Mouse (Mus musculus) lung, postnatal 0 days (tissue): ENCODE measurements at regions not wholly inside any gene's neighbourhood (a gene's known extent, or its start where the extent isn't known, plus 50 kb on each side); places are given as distances from the start of the nearest gene placed in this dataset.
A peak's percentile ranks its signal among the peaks of the same experiment; 100 is the strongest.

Experiments
- ATAC-seq: fragments of 200-750 bp; cut with Nextera tagmentation; 2 replicates; pipeline ENCODE4 v1.8.0; 2017; ENCODE audit warnings: moderate library complexity
- DNase-seq: peaks from one replicate; pipeline ENCODE4 v3.0.0-alpha.2; 2016; ENCODE audit warnings: low spot score
- H3K27ac ChIP-seq: fragments of 300-500 bp; sonication (generic); 2 replicates; pipeline ENCODE4 v1.5.1; 2014; ENCODE audit warnings: antibody characterized with exemption, mild to moderate bottlenecking, low read length, mixed read lengths
- H3K27me3 ChIP-seq: fragments of 300-500 bp; sonication (generic); replicated peaks from 2 replicates; pipeline ENCODE4 v1.6.1; 2014; ENCODE audit warnings: low read length, mixed read lengths; ENCODE audit not compliant: insufficient read depth
- H3K36me3 ChIP-seq: fragments of 300-500 bp; sonication (generic); 2 replicates; pipeline ENCODE4 v1.6.1; 2014; ENCODE audit warnings: low read length, mixed read lengths; ENCODE audit not compliant: insufficient read depth
- H3K4me1 ChIP-seq: fragments of 300-500 bp; sonication (generic); 2 replicates; pipeline ENCODE4 v1.6.1; 2014; ENCODE audit warnings: antibody characterized with exemption, low read depth, low read length, mixed read lengths; ENCODE audit not compliant: insufficient read depth
- H3K4me2 ChIP-seq: fragments of 300-500 bp; sonication (generic); replicated peaks from 2 replicates; pipeline ENCODE4 v1.6.1; 2014; ENCODE audit warnings: low read depth, mild to moderate bottlenecking, low read length, moderate library complexity, mixed read lengths
- H3K4me3 ChIP-seq: fragments of 300-500 bp; sonication (generic); 2 replicates; pipeline ENCODE4 v1.5.1; 2014; ENCODE audit warnings: low read depth, low read length
- H3K9ac ChIP-seq: fragments of 300-500 bp; sonication (generic); replicated peaks from 2 replicates; pipeline ENCODE4 v1.6.1; 2014; ENCODE audit warnings: low read depth, mild to moderate bottlenecking
- H3K9me3 ChIP-seq: fragments of 300-500 bp; sonication (generic); 2 replicates; pipeline ENCODE4 v1.6.1; 2016; ENCODE audit warnings: low read length, mixed read lengths
- CTCF ChIP-seq: IDR thresholded peaks from 2 replicates; pipeline ENCODE4 v1.5.1; 2016; ENCODE audit warnings: antibody characterized with exemption, mild to moderate bottlenecking
- EP300 ChIP-seq: IDR thresholded peaks from 2 replicates; pipeline ENCODE4 v1.6.1; 2016; ENCODE audit warnings: antibody characterized with exemption, mild to moderate bottlenecking, control low read depth
- WGBS: fragments of 180-500 bp; shearing (Covaris S2); extraction: QIAGEN DNeasy Blood & Tissue Kit; methylation state at CpG from one replicate; pipeline ENCODE4 v1.1.7; 2014; 5-methylcytosine and 5-hydroxymethylcytosine counted together

GRCm38 (mm10) chr6:100126326-100126725, 161.0 kb downstream of the Rybp start:
- WGBS, result 67% methylated on average over 3 of the region's 3 CpGs
- Histone ChIP-seq H3K27ac (no peak overlapping the region), H3K9me3 (no peaks in the 10 kb centered on the region), H3K4me2 (no peak overlapping the region), H3K4me1 (peaks cover 3% of the 10 kb centered on the region; the same call in 1 of the 2 replicates), H3K27me3 (no peaks in the 10 kb centered on the region), H3K36me3 (no peaks in the 10 kb centered on the region), H3K4me3 (no peak overlapping the region), H3K9ac (no peak overlapping the region)
- ATAC-seq (no peak), DNase-seq (no peak)
- no peak for TF ChIP-seq EP300
- TF ChIP-seq CTCF, result no peak

DNA sequence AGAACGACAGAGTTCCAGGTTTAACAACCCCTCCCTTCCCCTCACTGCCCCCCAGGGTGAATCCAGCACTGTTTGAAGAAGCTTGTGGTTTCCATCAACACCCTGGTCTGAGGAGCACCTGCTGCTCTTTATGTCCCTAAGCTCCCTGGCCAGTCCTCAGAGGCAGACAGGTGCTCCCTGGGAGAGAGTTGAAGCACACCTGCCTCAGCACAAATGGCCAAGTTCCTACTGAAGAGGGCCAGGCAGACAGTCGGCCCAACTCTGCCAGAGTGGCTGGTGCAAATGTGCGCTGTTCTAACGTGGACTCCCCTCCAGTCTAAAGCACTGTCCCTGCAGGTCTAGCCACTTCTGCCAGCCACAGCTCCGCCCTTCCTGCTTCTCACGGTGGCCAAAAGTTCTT, 166.0 kb downstream of the Rybp start:
- H3K27me3 ChIP-seq, result no peaks in the 10 kb centered on the region
- no peak for TF ChIP-seq EP300
- TF ChIP-seq CTCF, result no peak
- H3K9me3 ChIP-seq, result no peaks in the 10 kb centered on the region
- peak; percentile 25; the same call in 1 of the 2 replicates for ATAC-seq
- no peaks in the 10 kb centered on the region for H3K4me1 ChIP-seq
- H3K9ac ChIP-seq, result no peak overlapping the region
- DNase-seq, result peak; percentile 24
- no peaks in the 10 kb centered on the region for H3K36me3 ChIP-seq
- H3K4me2 ChIP-seq, result no peak overlapping the region
- H3K27ac ChIP-seq, result no peak overlapping the region
- 32% methylated on average over 6 of the region's 6 CpGs for WGBS
- H3K4me3 ChIP-seq, result no peak overlapping the region

DNA sequence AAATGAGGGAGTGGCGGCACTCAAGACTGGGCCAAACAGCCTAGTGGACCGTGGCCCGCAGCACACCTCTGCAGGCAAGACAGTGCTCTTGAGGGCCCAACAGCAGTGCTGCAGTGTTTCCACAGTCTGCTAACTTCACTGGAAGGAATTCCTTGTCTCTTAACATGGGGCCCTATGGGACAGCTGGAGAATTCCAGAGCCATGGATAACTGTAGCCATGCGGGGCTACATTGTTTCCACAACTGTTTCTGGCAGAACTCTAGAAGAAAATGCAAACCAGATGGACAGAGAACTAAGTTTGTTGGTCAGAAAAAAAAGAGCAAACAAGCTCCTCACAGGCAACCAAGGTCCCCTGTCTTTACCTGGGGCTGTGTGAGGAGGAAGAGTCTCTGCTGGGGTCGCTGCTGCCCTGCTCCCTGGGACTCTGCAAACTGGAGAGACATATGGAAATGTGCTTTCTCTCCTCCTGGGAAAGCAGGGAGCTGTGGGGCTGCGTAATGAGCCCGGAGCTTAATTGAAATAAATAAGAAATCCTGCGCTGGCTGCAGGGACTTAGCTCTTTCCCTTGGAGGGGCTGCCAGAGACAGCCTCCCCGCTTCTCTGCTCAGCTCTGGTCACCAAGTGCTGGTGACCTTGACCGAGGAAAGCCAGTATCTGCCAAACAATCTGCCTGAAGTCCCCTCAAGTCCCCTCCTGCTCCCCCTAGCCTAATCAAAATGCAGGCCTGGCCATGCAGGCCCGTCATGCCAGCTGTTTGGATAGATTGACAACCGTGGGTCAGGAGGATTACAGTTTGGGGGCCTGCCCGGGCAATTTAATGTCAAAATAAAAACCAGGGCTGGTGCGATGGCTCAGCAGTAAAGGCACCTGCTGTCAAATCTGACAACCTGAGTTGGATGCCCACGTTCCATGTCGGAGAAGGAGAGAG, 167.0 kb downstream of the Rybp start:
- no peak for TF ChIP-seq CTCF
- no peak for TF ChIP-seq EP300
- Histone ChIP-seq H3K27me3 (no peaks in the 10 kb centered on the region), H3K27ac (no peak overlapping the region), H3K36me3 (no peaks in the 10 kb centered on the region), H3K4me1 (no peaks in the 10 kb centered on the region), H3K4me3 (no peak overlapping the region), H3K9me3 (no peaks in the 10 kb centered on the region), H3K9ac (no peak overlapping the region), H3K4me2 (no peak overlapping the region)
- WGBS, result 77% methylated on average over 16 of the region's 16 CpGs
- no peak for DNase-seq
- ATAC-seq, result no peak

DNA sequence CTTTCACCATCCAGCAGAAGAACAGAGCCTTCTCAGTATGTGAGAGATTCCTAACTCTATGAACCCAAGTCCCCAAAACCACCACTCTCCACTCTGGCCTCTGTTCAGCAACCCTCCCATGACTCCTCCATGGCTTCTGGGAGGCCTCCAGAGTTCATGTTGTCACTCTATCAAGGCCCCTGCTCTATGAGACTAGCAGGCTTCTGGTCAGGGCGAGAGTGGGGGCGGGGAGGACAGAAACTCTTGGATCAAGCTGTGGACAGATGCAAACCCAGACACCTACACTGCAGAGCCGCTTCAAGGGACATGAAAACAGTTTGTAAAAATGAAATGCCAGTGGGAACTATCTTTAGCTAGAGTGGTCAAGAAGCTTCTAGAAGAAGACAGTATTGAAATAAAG, 170.2 kb downstream of the Rybp start:
- no peak overlapping the region for H3K4me2 ChIP-seq
- H3K36me3 ChIP-seq, result no peaks in the 10 kb centered on the region
- no peak for DNase-seq
- ATAC-seq, result no peak
- TF ChIP-seq CTCF (no peak), EP300 (no peak)
- H3K9me3 ChIP-seq, result no peaks in the 10 kb centered on the region
- H3K27ac ChIP-seq, result no peak overlapping the region
- no peak overlapping the region for H3K9ac ChIP-seq
- WGBS, result 93% methylated on average over 3 of the region's 3 CpGs
- H3K27me3 ChIP-seq, result no peaks in the 10 kb centered on the region
- 0 out of 2 replicates have a peak, but pooled peaks cover 4% of the 10 kb centered on the region for H3K4me1 ChIP-seq
- H3K4me3 ChIP-seq, result no peak overlapping the region

GRCm38 (mm10) chr6:100113393-100114137, 173.7 kb downstream of the Rybp start:
- Histone ChIP-seq H3K4me2 (no peak overlapping the region), H3K27ac (no peak overlapping the region), H3K36me3 (no peaks in the 10 kb centered on the region), H3K9ac (no peak overlapping the region), H3K9me3 (no peaks in the 10 kb centered on the region), H3K4me1 (peaks cover 8% of the 10 kb centered on the region; the same call in 1 of the 2 replicates), H3K27me3 (no peaks in the 10 kb centered on the region), H3K4me3 (no peak overlapping the region)
- 58% methylated on average over 4 of the region's 4 CpGs for WGBS
- DNase-seq (peak; percentile 26), ATAC-seq (no peak)
- no peak for TF ChIP-seq EP300

DNA sequence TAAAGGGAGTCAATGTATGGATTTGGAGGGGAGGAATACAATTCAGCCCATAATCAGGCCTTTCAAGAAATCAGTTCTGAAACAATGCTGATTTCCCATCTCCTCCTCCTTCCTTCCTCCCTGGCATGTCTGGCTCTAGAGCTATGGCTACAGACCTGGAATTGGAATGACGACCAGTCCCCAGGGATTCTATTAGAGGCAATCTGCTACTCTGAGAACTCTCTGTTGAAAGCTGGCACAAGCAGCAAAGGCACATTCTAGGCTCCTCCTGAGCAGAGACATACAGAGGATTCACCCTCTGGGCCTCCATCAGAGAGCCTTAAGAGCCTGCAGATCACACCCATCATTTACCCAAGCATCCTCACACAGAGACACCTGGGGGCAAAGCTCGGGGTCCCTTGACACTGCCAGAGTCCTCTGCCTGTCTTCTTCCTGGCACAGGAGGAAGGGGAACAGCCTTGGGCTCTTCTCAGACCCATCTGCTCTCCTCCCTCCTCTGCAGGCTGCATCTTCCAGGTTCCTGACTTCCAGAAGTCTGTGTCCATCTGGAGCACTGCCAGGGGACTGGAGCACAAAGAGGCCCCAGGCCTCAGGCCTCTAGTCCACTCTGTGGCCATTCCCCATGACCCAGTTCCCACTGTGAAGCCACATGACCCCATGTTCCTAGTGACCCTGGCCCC, 176.2 kb downstream of the Rybp start:
- ATAC-seq (no peak), DNase-seq (no peak)
- no peak overlapping the region for H3K9ac ChIP-seq
- H3K27me3 ChIP-seq, result no peaks in the 10 kb centered on the region
- H3K9me3 ChIP-seq, result no peaks in the 10 kb centered on the region
- H3K27ac ChIP-seq, result no peak overlapping the region
- no peak overlapping the region for H3K4me2 ChIP-seq
- H3K36me3 ChIP-seq, result no peaks in the 10 kb centered on the region
- WGBS, result 51% methylated on average over 2 of the region's 2 CpGs
- no peak overlapping the region for H3K4me3 ChIP-seq
- H3K4me1 ChIP-seq, result peaks cover 8% of the 10 kb centered on the region; the same call in 1 of the 2 replicates
- TF ChIP-seq CTCF (no peak), EP300 (no peak)
